ENCODE assay signal across 19 mouse cellular contexts in the genomic region with DNA sequence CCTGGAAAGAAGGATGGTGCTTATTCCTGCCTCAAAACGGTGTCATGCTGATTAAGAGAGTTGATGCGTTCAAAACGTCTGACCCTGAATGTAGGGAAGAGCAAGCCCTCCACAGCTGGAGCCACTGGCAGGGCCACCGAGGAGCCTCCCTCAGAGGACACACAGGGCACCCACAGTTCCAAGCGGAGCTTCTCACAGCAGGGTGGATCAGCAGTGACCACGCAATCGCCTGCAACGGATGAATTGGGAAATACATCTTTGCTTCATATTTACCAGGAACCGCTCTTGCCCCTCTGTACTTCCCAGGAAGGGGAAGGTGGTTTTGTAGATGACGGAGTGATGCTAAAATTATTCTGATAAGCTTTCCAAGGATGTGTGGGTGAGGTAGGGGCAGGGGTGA.
DNase-seq lines count a peak whose midpoint lies in the region; ATAC-seq and TF ChIP-seq lines count a peak whose summit lies in the region.
"Had no signal": no experiment of that assay in that cellular context is flagged by ENCODE, and none has a peak within 500 bp of the region (broad histone marks: within the 10 kb centered on the region; RNA-seq: fewer than 3 reads in every experiment).

No protein-coding gene starts in this region.

- TF ChIP-seq POLR2A in bone marrow, adult 2 months (IDR thresholded peaks at IDR 0.05; ENCODE audit: borderline replicate concordance, control insufficient read depth, low read depth, low read length), result no peak

- H3K27me3 ChIP-seq in lung, postnatal 0 days (replicated peaks; ENCODE audit: insufficient read depth, low read length), result no peaks in the 10 kb centered on the region
- H3K27me3 ChIP-seq in forebrain, embryonic 16.5 days (replicated peaks; ENCODE audit: control insufficient read depth, insufficient read depth, low read length), result no peaks in the 10 kb centered on the region
- H3K27me3 ChIP-seq: CH12.LX; forebrain, embryonic 15.5 days; hindbrain, embryonic 12.5 days had no signal

- no peak overlapping the region for H3K4me2 ChIP-seq in lung, postnatal 0 days (replicated peaks; ENCODE audit: low read depth, low read length)
- H3K4me2 ChIP-seq in forebrain, embryonic 16.5 days (ENCODE audit: low read length), result no peak overlapping the region
- H3K4me2 ChIP-seq: forebrain, embryonic 15.5 days; heart, embryonic 13.5 days; hindbrain, embryonic 12.5 days had no signal

- H3K9ac ChIP-seq in lung, postnatal 0 days (replicated peaks; ENCODE audit: low read depth), result no peak overlapping the region
- H3K9ac ChIP-seq in forebrain, embryonic 16.5 days (replicated peaks; ENCODE audit: low read depth, low read length), result no peak overlapping the region
- H3K9ac ChIP-seq: forebrain, embryonic 15.5 days; heart, embryonic 13.5 days; hindbrain, embryonic 12.5 days had no signal

- no peak for TF ChIP-seq CTCF in lung, postnatal 0 days (IDR thresholded peaks at IDR 0.05)
- TF ChIP-seq CTCF in bone marrow, adult 2 months (IDR thresholded peaks at IDR 0.05; ENCODE audit: control insufficient read depth, insufficient read depth, low read length), result no peak

- H3K36me3 ChIP-seq in lung, postnatal 0 days (ENCODE audit: insufficient read depth, low read length), result no peaks in the 10 kb centered on the region
- H3K36me3 ChIP-seq in forebrain, embryonic 16.5 days (ENCODE audit: control insufficient read depth, insufficient read depth), result no peaks in the 10 kb centered on the region
- H3K36me3 ChIP-seq: forebrain, embryonic 15.5 days; heart, embryonic 13.5 days; hindbrain, embryonic 12.5 days had no signal

- DNase-seq in heart, adult 11 months, result peak; percentile 66
- no peak for DNase-seq in heart, adult 8-10 months (ENCODE audit: low spot score)
- DNase-seq in lung, adult 18-20 months, result peak; percentile 4 to 10
- DNase-seq in lung, postnatal 0 days (ENCODE audit: low spot score), result no peak
- DNase-seq in left cerebral cortex, postnatal 36 days (ENCODE audit: low spot score in 2 of 2), result no peak
- DNase-seq: cerebellum, adult 2 months; cerebellum, postnatal 10 days; gastrocnemius, postnatal 10 days; heart, postnatal 36 days had no signal

- no peak overlapping the region for H3K4me3 ChIP-seq in lung, postnatal 0 days (ENCODE audit: low read depth, low read length)
- H3K4me3 ChIP-seq in bone marrow, adult 2 months (replicated peaks; ENCODE audit: control insufficient read depth, low read depth, low read length), result peak overlapping the region; percentile 68
- no peak overlapping the region for H3K4me3 ChIP-seq in forebrain, embryonic 16.5 days (replicated peaks; ENCODE audit: low read length)
- H3K4me3 ChIP-seq: forebrain, embryonic 15.5 days; heart, embryonic 13.5 days; hindbrain, embryonic 12.5 days had no signal

- intact Hi-C loops in left cerebral cortex, postnatal 36 days (cut with DNase I), result no loop called here

- no peak for TF ChIP-seq EP300 in lung, postnatal 0 days (IDR thresholded peaks at IDR 0.05)

- ATAC-seq in lung, postnatal 0 days, result no peak
- peak; percentile 31; the same call in 1 of the 2 replicates for ATAC-seq in monocyte, adult 5-6 weeks (replicated peaks; ENCODE audit: insufficient number of reproducible peaks, low FRiP score, low TSS enrichment, poor library complexity, severe bottlenecking)
- ATAC-seq in forebrain, embryonic 16.5 days, result no peak
- ATAC-seq: activated CD4-positive, CD25-positive, alpha-beta regulatory T cell, adult 4 months; forebrain, embryonic 15.5 days; hindbrain, embryonic 16.5 days; Patski had no signal

- no peaks in the 10 kb centered on the region for H3K9me3 ChIP-seq in lung, postnatal 0 days (ENCODE audit: low read length)
- H3K9me3 ChIP-seq in forebrain, embryonic 16.5 days (ENCODE audit: control insufficient read depth, low read length), result no peaks in the 10 kb centered on the region
- H3K9me3 ChIP-seq: forebrain, embryonic 15.5 days; heart, embryonic 13.5 days; hindbrain, embryonic 12.5 days had no signal

- H3K4me1 ChIP-seq in lung, postnatal 0 days (ENCODE audit: insufficient read depth, low read depth, low read length), result no peaks in the 10 kb centered on the region
- no peaks in the 10 kb centered on the region; the same call in 1 of the 2 replicates for H3K4me1 ChIP-seq in bone marrow, adult 2 months (ENCODE audit: control insufficient read depth, insufficient read depth, low read length)
- H3K4me1 ChIP-seq in forebrain, embryonic 16.5 days (replicated peaks; ENCODE audit: control insufficient read depth, insufficient read depth, low read length), result no peaks in the 10 kb centered on the region
- H3K4me1 ChIP-seq: forebrain, embryonic 15.5 days; heart, embryonic 13.5 days had no signal

- 19% methylated on average over 10 of the region's 10 CpGs for WGBS in lung, postnatal 0 days
- WGBS in bone marrow, adult 2 months, result 18% methylated on average over 10 of the region's 10 CpGs
- WGBS in forebrain, embryonic 16.5 days, result 43% methylated on average over 10 of the region's 10 CpGs

- H3K27ac ChIP-seq in lung, postnatal 0 days (ENCODE audit: low read length), result no peak overlapping the region
- peak overlapping the region; percentile 49 for H3K27ac ChIP-seq in bone marrow, adult 2 months (ENCODE audit: control insufficient read depth, insufficient read depth, low read depth, low read length, poor library complexity)
- no peak overlapping the region for H3K27ac ChIP-seq in forebrain, embryonic 16.5 days (ENCODE audit: low read length)
- H3K27ac ChIP-seq: forebrain, embryonic 15.5 days; heart, embryonic 13.5 days; hindbrain, embryonic 12.5 days had no signal

Comparison
In these comparisons a context has a peak if more than half of its experiments do, and no peak if none do; other contexts are left out.
1. DNase-seq: peak in heart, adult 11 months (single experiment) and lung, adult 18-20 months (2 of 2); none in heart, adult 8-10 months (single experiment), lung, postnatal 0 days (single experiment) and left cerebral cortex, postnatal 36 days (0 of 2).